Mouse (Mus musculus) lung, adult 2 months (tissue): ENCODE measurements around the gene Cps1.

Experiments used
- CTCF ChIP-seq: fragments of 200-500 bp; IDR thresholded peaks from 2 replicates; pipeline ENCODE4 v1.5.1; 2011; ENCODE audit warnings: mild to moderate bottlenecking, low read length, control low read depth; ENCODE audit not compliant: insufficient read depth
- POLR2A ChIP-seq: fragments of 200-500 bp; IDR thresholded peaks from 2 replicates; pipeline ENCODE4 v1.6.1; 2011; ENCODE audit warnings: low read depth, mild to moderate bottlenecking, control low read depth, low read length, borderline replicate concordance; ENCODE audit errors: extremely low read depth

DNA sequence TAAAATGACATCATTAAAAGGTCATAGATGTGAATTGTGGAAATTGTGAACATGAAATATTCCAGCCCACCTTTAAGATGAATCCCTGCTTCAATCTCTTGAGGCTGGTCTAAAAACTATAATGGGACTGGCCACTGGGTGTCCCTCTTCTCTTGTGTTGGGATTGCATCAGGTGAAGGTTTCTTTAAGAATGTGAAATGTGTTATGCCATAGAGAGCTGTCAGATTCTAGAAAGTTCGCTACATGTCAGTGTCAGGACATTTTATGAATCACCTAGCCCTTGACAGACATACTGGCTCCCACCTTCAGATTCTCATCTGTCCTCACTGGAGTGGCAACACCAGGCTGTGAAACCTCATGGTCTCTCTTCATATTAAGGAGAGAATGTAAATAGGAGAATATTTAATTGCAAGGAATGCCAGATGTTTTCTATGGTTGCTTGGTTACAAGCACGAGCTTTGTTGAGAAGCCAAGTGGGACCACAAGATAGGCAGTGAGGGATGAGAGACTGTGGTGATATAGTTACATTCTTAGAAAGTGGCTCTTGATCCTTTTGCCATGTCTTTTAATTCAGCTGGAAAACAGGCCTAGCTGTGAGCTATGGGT lies 95.6 kb downstream of the Cps1 start:
- no peak for TF ChIP-seq CTCF
- TF ChIP-seq POLR2A: no peak
